Mouse (Mus musculus): ENCODE data around the gene Mrpl12. TPM values are rescaled to one million over a fixed set of nuclear protein-coding genes. Genes with fewer than 3 reads are reported as not detected.

The Mrpl12 gene
- polyA plus RNA-seq, 1 experiment from 2014 or later: 89.5 TPM

- H3K27me3 ChIP-seq: no peaks in the 10 kb centered on the region
- peak overlapping the region; percentile 80 for H3K27ac ChIP-seq (replicated peaks)
- no peaks in the 10 kb centered on the region for H3K9me3 ChIP-seq (replicated peaks)
- peak; percentile 51 for ATAC-seq (ENCODE audit: insufficient read depth)
- H3K36me3 ChIP-seq (replicated peaks): peaks cover 11% of the 10 kb centered on the region
- WGBS (ENCODE audit: insufficient replicate concordance): 58% methylated on average over 7 of the region's 7 CpGs
- H3K4me3 ChIP-seq (replicated peaks): no peak overlapping the region
- H3K9ac ChIP-seq: no peak overlapping the region
- peak overlapping the region; percentile 92 for H3K4me2 ChIP-seq
- peaks cover 62% of the 10 kb centered on the region for H3K4me1 ChIP-seq (replicated peaks)
Observed at GRCm38 (mm10) chr11:120455413-120455812, 29.0 kb upstream of the Mrpl12 start.

- WGBS (ENCODE audit: insufficient replicate concordance): 3% methylated on average over 14 of the region's 14 CpGs
- Histone ChIP-seq H3K27me3 (no peaks in the 10 kb centered on the region), H3K9ac (peak overlapping the region; percentile 83), H3K27ac (replicated peaks) (peak overlapping the region; percentile 80), H3K4me2 (peak overlapping the region; percentile 92), H3K9me3 (replicated peaks) (no peaks in the 10 kb centered on the region), H3K36me3 (replicated peaks) (peaks cover 29% of the 10 kb centered on the region), H3K4me3 (replicated peaks) (peak overlapping the region; percentile 84), H3K4me1 (replicated peaks) (peaks cover 62% of the 10 kb centered on the region)
- peak; percentile 47 for ATAC-seq (ENCODE audit: insufficient read depth)
Observed at GRCm38 (mm10) chr11:120457370-120457769, 27.0 kb upstream of the Mrpl12 start.

- H3K36me3 ChIP-seq (replicated peaks): peaks cover 35% of the 10 kb centered on the region
- peak within 1 kb of the TSS; percentile 80 for H3K27ac ChIP-seq (replicated peaks)
- peak; percentile 81 for ATAC-seq (ENCODE audit: insufficient read depth)
- H3K27me3 ChIP-seq: no peaks in the 10 kb centered on the region
- H3K4me2 ChIP-seq: peak within 1 kb of the TSS; percentile 92
- 2% methylated on average over 62 of the region's 62 CpGs for WGBS (ENCODE audit: insufficient replicate concordance)
- H3K4me1 ChIP-seq (replicated peaks): peaks cover 62% of the 10 kb centered on the region
- H3K9ac ChIP-seq: peak within 1 kb of the TSS; percentile 83
- no peaks in the 10 kb centered on the region for H3K9me3 ChIP-seq (replicated peaks)
- peak within 1 kb of the TSS; percentile 84 for H3K4me3 ChIP-seq (replicated peaks)
Observed at GRCm38 (mm10) chr11:120457772-120458751, 26.4 kb upstream of the Mrpl12 start, which contains the start of the genes Oxld1 and Ccdc137. Oxld1 (minus strand) TSS chr11:120458068. Ccdc137 (plus strand) TSS chr11:120458115.

DNA sequence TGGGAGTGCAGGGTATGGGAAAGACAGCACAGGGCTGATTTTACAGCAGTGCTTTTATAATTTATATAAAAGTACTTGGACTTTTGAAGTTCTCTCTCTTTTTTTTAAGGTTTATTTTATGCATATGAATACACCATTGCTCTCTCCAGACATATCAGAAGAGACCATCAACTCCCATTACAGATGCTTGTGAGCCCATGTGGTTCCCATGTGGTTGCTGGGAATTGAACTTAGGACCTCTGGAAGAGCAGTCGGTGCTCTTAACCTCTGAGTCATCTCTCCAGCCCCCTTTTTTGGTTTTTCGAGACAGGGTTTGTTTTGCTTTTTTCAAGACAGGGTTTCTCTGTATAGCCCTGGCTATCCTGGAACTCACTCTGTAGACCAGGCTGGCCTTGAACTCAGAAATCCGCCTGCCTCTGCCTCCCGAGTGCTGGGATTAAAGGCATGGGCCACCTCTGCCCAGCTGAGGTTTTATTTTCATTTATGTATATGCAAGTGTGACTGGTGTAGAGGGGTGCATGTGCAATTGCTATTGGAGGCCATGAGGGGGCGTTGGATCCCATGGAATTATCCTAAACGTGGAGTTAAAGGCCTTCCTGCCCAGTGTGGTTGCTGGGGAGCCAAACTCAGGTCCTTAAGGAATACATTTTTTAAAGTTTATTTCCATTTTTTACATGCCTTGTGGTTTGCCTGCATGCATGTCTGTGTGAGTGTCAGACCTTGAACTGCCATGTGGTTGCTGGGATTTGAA lies 25.4 kb upstream of the Mrpl12 start:
- Histone ChIP-seq H3K27me3 (no peaks in the 10 kb centered on the region), H3K4me3 (replicated peaks) (peak overlapping the region; percentile 84), H3K36me3 (replicated peaks) (peaks cover 45% of the 10 kb centered on the region), H3K27ac (replicated peaks) (peak overlapping the region; percentile 80; the same call in 1 of the 2 replicates), H3K9ac (peak overlapping the region; percentile 83), H3K9me3 (replicated peaks) (no peaks in the 10 kb centered on the region), H3K4me1 (replicated peaks) (peaks cover 55% of the 10 kb centered on the region), H3K4me2 (peak overlapping the region; percentile 92)
- ATAC-seq (ENCODE audit: insufficient read depth): no peak
- 28% methylated on average over 6 of the region's 6 CpGs for WGBS (ENCODE audit: insufficient replicate concordance)

GRCm38 (mm10) chr11:120463536-120463935 lies 20.9 kb upstream of the Mrpl12 start:
- no peak overlapping the region for H3K4me2 ChIP-seq
- no peak for ATAC-seq (ENCODE audit: insufficient read depth)
- peaks cover 65% of the 10 kb centered on the region for H3K36me3 ChIP-seq (replicated peaks)
- no peaks in the 10 kb centered on the region for H3K9me3 ChIP-seq (replicated peaks)
- WGBS (ENCODE audit: insufficient replicate concordance): 77% methylated on average over 2 of the region's 2 CpGs
- no peak overlapping the region for H3K9ac ChIP-seq
- no peak overlapping the region for H3K4me3 ChIP-seq (replicated peaks)
- no peak overlapping the region for H3K27ac ChIP-seq (replicated peaks)
- H3K4me1 ChIP-seq (replicated peaks): peaks cover 41% of the 10 kb centered on the region
- H3K27me3 ChIP-seq: no peaks in the 10 kb centered on the region

DNA sequence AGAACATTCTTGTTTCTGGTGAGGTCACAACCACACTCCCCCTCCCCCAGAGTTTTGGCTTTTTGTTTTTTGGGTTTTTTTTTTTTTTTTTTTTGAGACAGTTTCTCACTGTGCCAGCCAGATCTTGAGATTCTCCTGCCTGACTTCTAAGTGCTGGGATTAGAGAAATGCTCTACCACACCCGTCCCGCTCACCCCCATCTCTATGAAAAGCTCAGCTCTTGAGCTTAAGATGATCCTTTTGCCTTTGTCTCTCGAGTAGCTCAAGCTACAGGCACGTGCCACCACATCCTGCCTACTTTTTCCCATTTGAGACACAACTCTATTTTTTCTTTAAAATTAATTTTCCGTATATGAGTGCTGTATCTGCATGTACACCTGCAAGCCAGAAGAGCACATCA lies 20.0 kb upstream of the Mrpl12 start:
- Histone ChIP-seq H3K36me3 (replicated peaks) (peaks cover 70% of the 10 kb centered on the region), H3K4me1 (replicated peaks) (peaks cover 40% of the 10 kb centered on the region), H3K9me3 (replicated peaks) (no peaks in the 10 kb centered on the region), H3K4me2 (no peak overlapping the region), H3K9ac (no peak overlapping the region), H3K27ac (replicated peaks) (no peak overlapping the region), H3K4me3 (replicated peaks) (no peak overlapping the region), H3K27me3 (no peaks in the 10 kb centered on the region)
- 76% methylated on average over 5 of the region's 5 CpGs for WGBS (ENCODE audit: insufficient replicate concordance)
- no peak for ATAC-seq (ENCODE audit: insufficient read depth)

- no peak overlapping the region for H3K4me2 ChIP-seq
- H3K9ac ChIP-seq: no peak overlapping the region
- no peak for ATAC-seq (ENCODE audit: insufficient read depth)
Observed at GRCm38 (mm10) chr11:120465521-120465920, 18.9 kb upstream of the Mrpl12 start.

GRCm38 (mm10) chr11:120467051-120467735 lies 17.2 kb upstream of the Mrpl12 start, which contains the start of gene Arl16:
Arl16 (minus strand) TSS chr11:120467607.
- peaks cover 73% of the 10 kb centered on the region for H3K36me3 ChIP-seq (replicated peaks)

More at GRCm38 (mm10) chr11:120465521-120465920, 18.9 kb upstream of the Mrpl12 start:
- no peak overlapping the region for H3K4me3 ChIP-seq (replicated peaks)
- H3K27me3 ChIP-seq: no peaks in the 10 kb centered on the region
- 75% methylated on average over 4 of the region's 4 CpGs for WGBS (ENCODE audit: insufficient replicate concordance)
- H3K27ac ChIP-seq (replicated peaks): no peak overlapping the region
- no peaks in the 10 kb centered on the region for H3K9me3 ChIP-seq (replicated peaks)
- H3K36me3 ChIP-seq (replicated peaks): peaks cover 73% of the 10 kb centered on the region
- H3K4me1 ChIP-seq (replicated peaks): peaks cover 35% of the 10 kb centered on the region

GRCm38 (mm10) chr11:120467736-120468092 lies 16.7 kb upstream of the Mrpl12 start:
- peak; percentile 71 for ATAC-seq (ENCODE audit: insufficient read depth)
- Histone ChIP-seq H3K36me3 (replicated peaks) (peaks cover 73% of the 10 kb centered on the region), H3K9me3 (replicated peaks) (no peaks in the 10 kb centered on the region), H3K4me3 (replicated peaks) (peak overlapping the region; percentile 95), H3K4me2 (peak overlapping the region; percentile 85), H3K27me3 (no peaks in the 10 kb centered on the region), H3K9ac (peak overlapping the region; percentile 88), H3K4me1 (replicated peaks) (peaks cover 35% of the 10 kb centered on the region), H3K27ac (replicated peaks) (peak overlapping the region; percentile 81)
- WGBS (ENCODE audit: insufficient replicate concordance): under 1% methylated on average over 33 of the region's 33 CpGs

More at GRCm38 (mm10) chr11:120467051-120467735, 17.2 kb upstream of the Mrpl12 start, which contains the start of gene Arl16:
- peak; percentile 100 for ATAC-seq (ENCODE audit: insufficient read depth)
- H3K9me3 ChIP-seq (replicated peaks): no peaks in the 10 kb centered on the region
- H3K4me3 ChIP-seq (replicated peaks): peak within 1 kb of the TSS; percentile 95
- under 1% methylated on average over 54 of the region's 54 CpGs for WGBS (ENCODE audit: insufficient replicate concordance)
- H3K9ac ChIP-seq: peak within 1 kb of the TSS; percentile 88
- H3K4me1 ChIP-seq (replicated peaks): peaks cover 35% of the 10 kb centered on the region
- no peaks in the 10 kb centered on the region for H3K27me3 ChIP-seq
- H3K27ac ChIP-seq (replicated peaks): peak within 1 kb of the TSS; percentile 81
- H3K4me2 ChIP-seq: peak within 1 kb of the TSS; percentile 92

DNA sequence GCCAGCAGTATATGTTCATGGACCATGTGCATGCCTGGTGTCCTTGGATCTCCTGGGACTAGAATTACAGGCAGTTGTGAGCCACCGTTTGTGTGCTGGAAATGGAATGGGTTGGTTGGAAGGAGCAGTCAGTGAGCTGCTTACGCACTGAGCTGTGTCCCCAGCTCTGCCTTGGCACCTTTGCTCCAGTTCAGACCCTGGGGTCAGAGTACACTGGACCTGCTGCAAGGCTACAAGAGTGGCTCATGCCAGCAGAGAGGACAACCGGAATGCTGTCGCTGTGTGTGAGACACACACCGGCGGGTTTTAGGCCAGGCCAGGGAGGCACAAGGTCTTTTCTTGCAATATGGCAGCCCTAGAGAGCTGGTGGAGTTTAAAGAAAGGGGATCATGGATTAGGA lies 12.4 kb upstream of the Mrpl12 start:
- no peak overlapping the region for H3K27ac ChIP-seq (replicated peaks)
- H3K4me1 ChIP-seq (replicated peaks): peaks cover 17% of the 10 kb centered on the region
- no peak overlapping the region for H3K9ac ChIP-seq
- 91% methylated on average over 6 of the region's 6 CpGs for WGBS (ENCODE audit: insufficient replicate concordance)
- H3K4me2 ChIP-seq: no peak overlapping the region
- no peaks in the 10 kb centered on the region for H3K27me3 ChIP-seq
- ATAC-seq (ENCODE audit: insufficient read depth): no peak
- H3K4me3 ChIP-seq (replicated peaks): no peak overlapping the region
- H3K9me3 ChIP-seq (replicated peaks): no peaks in the 10 kb centered on the region
- H3K36me3 ChIP-seq (replicated peaks): peaks cover 83% of the 10 kb centered on the region

All from liver, embryonic 15.5 days (tissue).